Mouse (Mus musculus) MEL (cell line): Measurements from ENCODE around the gene Rab44. TPM values are rescaled to one million over a fixed set of nuclear protein-coding genes. Genes with fewer than 3 reads are reported as not detected.

Experiments
- DNase-seq: peaks from one replicate; pipeline ENCODE4 v3.0.0; 2011; ENCODE audit warnings: low read depth, low spot score
- H3K27ac ChIP-seq: 2 replicates; pipeline ENCODE4 v1.5.1; 2012; ENCODE audit warnings: low read depth, mild to moderate bottlenecking, control low read depth, low read length, moderate library complexity; ENCODE audit not compliant: control insufficient read depth
- H3K27me3 ChIP-seq, 2 experiments: fragments of 150-350 bp in 1 of 2; sonication (generic) in 1 of 2; 2 replicates each; pipeline ENCODE4 v1.6.1; 2012; ENCODE audit warnings: low read length in 2 of 2, mild to moderate bottlenecking in 2 of 2, improper control_type of control experiment in 1 of 2, moderate library complexity in 1 of 2; ENCODE audit not compliant: insufficient read depth in 2 of 2, control insufficient read depth in 1 of 2
- H3K36me3 ChIP-seq, 2 experiments: 2 replicates each; pipeline ENCODE4 v1.6.1; 2012 to 2014; ENCODE audit warnings: low read length in 2 of 2, improper control_type of control experiment in 1 of 2, inconsistent platforms in 1 of 2, mild to moderate bottlenecking in 1 of 2; ENCODE audit not compliant: insufficient read depth in 2 of 2, control insufficient read depth in 1 of 2
- H3K4me1 ChIP-seq, 2 experiments: fragments of 150-350 bp in 1 of 2; sonication (generic) in 1 of 2; 2 replicates each; pipeline ENCODE4 v1.6.1; 2012; ENCODE audit warnings: low read length in 2 of 2, improper control_type of control experiment in 1 of 2, mild to moderate bottlenecking in 1 of 2; ENCODE audit not compliant: insufficient read depth in 2 of 2, control insufficient read depth in 1 of 2
- H3K4me3 ChIP-seq, 2 experiments: fragments of 150-350 bp in 1 of 2; sonication (generic) in 1 of 2; 2 replicates each; pipeline ENCODE4 v1.5.1; 2012; ENCODE audit warnings: low read depth in 2 of 2, low read length in 2 of 2, mild to moderate bottlenecking in 2 of 2, moderate library complexity in 2 of 2, control low read depth in 1 of 2, improper control_type of control experiment in 1 of 2; ENCODE audit not compliant: control insufficient read depth in 1 of 2, insufficient read depth in 1 of 2
- H3K79me2 ChIP-seq: 2 replicates; pipeline ENCODE4 v1.6.1; 2012; ENCODE audit warnings: mild to moderate bottlenecking, low read length, moderate library complexity; ENCODE audit not compliant: control insufficient read depth, poor library complexity, insufficient read depth
- H3K9ac ChIP-seq: 2 replicates; pipeline ENCODE4 v1.6.1; 2012; ENCODE audit warnings: low read depth, mild to moderate bottlenecking, control low read depth, low read length, moderate library complexity; ENCODE audit not compliant: control insufficient read depth, poor library complexity, severe bottlenecking
- H3K9me3 ChIP-seq: fragments of 150-350 bp; sonication (generic); replicated peaks from 2 replicates; pipeline ENCODE4 v1.6.1; 2012; ENCODE audit warnings: mild to moderate bottlenecking, low read length, improper control_type of control experiment, moderate library complexity; ENCODE audit not compliant: insufficient read depth
- CTCF ChIP-seq, 3 experiments: IDR thresholded peaks in 2 of 3; conservative IDR thresholded peaks in 1 of 3; 2 replicates each; pipeline ENCODE4 v1.5.1; 2011 to 2012; ENCODE audit warnings: low read length in 3 of 3, low read depth in 2 of 3, mild to moderate bottlenecking in 2 of 3, improper control_type of control experiment in 1 of 3, inconsistent platforms in 1 of 3, mixed read lengths in 1 of 3, moderate library complexity in 1 of 3; ENCODE audit not compliant: control insufficient read depth in 1 of 3, insufficient read depth in 1 of 3, poor library complexity in 1 of 3, severe bottlenecking in 1 of 3
- ELF1 ChIP-seq: IDR thresholded peaks from 2 replicates; pipeline ENCODE4 v1.6.1; 2014; ENCODE audit warnings: low read depth, mild to moderate bottlenecking, inconsistent platforms, low read length, improper control_type of control experiment, moderate library complexity
- EP300 ChIP-seq, 2 experiments: IDR thresholded peaks; 2 replicates each; pipeline ENCODE4 v1.6.1; 2011; ENCODE audit warnings: improper control_type of control experiment in 2 of 2, low read length in 2 of 2, low read depth in 1 of 2, mild to moderate bottlenecking in 1 of 2
- ETS1 ChIP-seq: IDR thresholded peaks from 2 replicates; pipeline ENCODE4 v1.6.1; 2012; ENCODE audit warnings: low read depth, mild to moderate bottlenecking, inconsistent platforms, low read length, improper control_type of control experiment, moderate library complexity
- GABPA ChIP-seq: IDR thresholded peaks from 2 replicates; pipeline ENCODE4 v1.6.1; 2012; ENCODE audit warnings: low read depth, mild to moderate bottlenecking, inconsistent platforms, low read length, improper control_type of control experiment, moderate library complexity
- GATA1 ChIP-seq: IDR thresholded peaks from 2 replicates; pipeline ENCODE4 v1.6.1; 2011; ENCODE audit warnings: low read depth, low read length, improper control_type of control experiment
- MYC ChIP-seq: IDR thresholded peaks from 2 replicates; pipeline ENCODE4 v1.6.1; 2011; ENCODE audit warnings: low read depth, mild to moderate bottlenecking, low read length, improper control_type of control experiment, moderate library complexity
- NRF1 ChIP-seq: IDR thresholded peaks from 2 replicates; pipeline ENCODE4 v1.6.1; 2014; ENCODE audit warnings: low read depth, mild to moderate bottlenecking, inconsistent platforms, low read length, improper control_type of control experiment, moderate library complexity; ENCODE audit not compliant: poor library complexity, insufficient read depth, severe bottlenecking
- POLR2A ChIP-seq, 2 experiments: IDR thresholded peaks; 2 replicates each; pipeline ENCODE4 v1.6.1; 2011 to 2012; ENCODE audit warnings: low read length in 2 of 2, mild to moderate bottlenecking in 2 of 2, control low read depth in 1 of 2, improper control_type of control experiment in 1 of 2, low read depth in 1 of 2, moderate library complexity in 1 of 2; ENCODE audit not compliant: control insufficient read depth in 1 of 2, insufficient read depth in 1 of 2, poor library complexity in 1 of 2
- POLR2AphosphoS5 ChIP-seq: IDR thresholded peaks from 2 replicates; pipeline ENCODE4 v1.6.1; 2012; ENCODE audit warnings: low read depth, borderline replicate concordance, mild to moderate bottlenecking, inconsistent platforms, low read length, moderate library complexity, mixed read lengths
- TBP ChIP-seq: IDR thresholded peaks from 2 replicates; pipeline ENCODE4 v1.8.0; 2011; ENCODE audit warnings: low read depth, low read length, improper control_type of control experiment
- TCF12 ChIP-seq: IDR thresholded peaks from 2 replicates; pipeline ENCODE4 v1.6.1; 2014; ENCODE audit warnings: low read depth, mild to moderate bottlenecking, inconsistent platforms, low read length, improper control_type of control experiment, moderate library complexity
- UBTF ChIP-seq: IDR thresholded peaks from 2 replicates; pipeline ENCODE4 v1.6.1; 2012; ENCODE audit warnings: low read depth, mild to moderate bottlenecking, inconsistent platforms, low read length, improper control_type of control experiment, moderate library complexity, borderline replicate concordance; ENCODE audit not compliant: insufficient read depth
- polyA plus RNA-seq, 2 experiments: library from polyadenylated mRNA; stranded (reverse) in 1 of 2; unstranded in 1 of 2; fragments of >175 nt in 1 of 2; fragments of >200 nt in 1 of 2; gene quantifications; 2 replicates each; pipeline versions ENCODE4 v1.2.1 to v1.2.4; 2012; ENCODE audit warnings: low replicate concordance in 2 of 2, low read depth in 1 of 2; ENCODE audit not compliant: insufficient read length in 2 of 2, insufficient read depth in 1 of 2, missing spikeins in 1 of 2
- total RNA-seq: library from RNA; depleted of rRNA; stranded (reverse); fragments of 300-350 nt; gene quantifications from 2 replicates; pipeline ENCODE4 v1.2.3, GENCODE M21; 2012

The Rab44 gene
- total and polyA plus RNA-seq, 3 experiments: 7.0 to 9.5 TPM; not detected in 1

GRCm38 (mm10) chr17:29180406-29181127 is 66.6 kb downstream of the Rab44 start (continued):
- TF ChIP-seq UBTF (no peak), GABPA (no peak), POLR2A (IDR thresholded peaks at IDR 0.05; ENCODE audit: control insufficient read depth in 1 of 2, insufficient read depth in 1 of 2, low read depth in 1 of 2, low read length in 2 of 2, poor library complexity in 1 of 2) (no peak)
- TF ChIP-seq, all 39 proteins: peak for 5

GRCm38 (mm10) chr17:29181751-29182150 is 67.8 kb downstream of the Rab44 start:
- peaks cover 0 to 12% of the 10 kb centered on the region in 2 experiments; a peak in 2 of 4 replicates for H3K36me3 ChIP-seq
- peak overlapping the region; percentile 30 for H3K9ac ChIP-seq
- no peak overlapping the region for H3K4me3 ChIP-seq
- H3K27ac ChIP-seq: peak overlapping the region; percentile 65
- peaks cover 0 to 18% of the 10 kb centered on the region in 2 experiments; a peak in 2 of 4 replicates for H3K4me1 ChIP-seq
- no peaks in the 10 kb centered on the region for H3K27me3 ChIP-seq
- no peaks in the 10 kb centered on the region for H3K9me3 ChIP-seq
- TF ChIP-seq ETS1 (0 out of 2 replicates have a peak, but pooled peaks have one; percentile 22), ELF1 (no peak), MYC (no peak), POLR2AphosphoS5 (no peak), EP300 (IDR thresholded peaks at IDR 0.05; ENCODE audit: low read depth in 1 of 2, low read length in 2 of 2) (peak in 1 of 2 experiments; percentile 38; a peak in 2 of 4 replicates), GABPA (no peak), GATA1 (peak; percentile 69), TBP (0 out of 2 replicates have a peak, but pooled peaks have one; percentile 15), TCF12 (0 out of 2 replicates have a peak, but pooled peaks have one; percentile 25), POLR2A (IDR thresholded peaks at IDR 0.05; ENCODE audit: control insufficient read depth in 1 of 2, insufficient read depth in 1 of 2, low read depth in 1 of 2, low read length in 2 of 2, poor library complexity in 1 of 2) (0 out of 4 replicates have a peak, but pooled peaks of 1 of the 2 experiments have one; percentile 38)
- TF ChIP-seq, all 39 proteins: peak for 6
- no peaks in the 10 kb centered on the region for H3K79me2 ChIP-seq
- DNase-seq: peak; percentile 70

DNA sequence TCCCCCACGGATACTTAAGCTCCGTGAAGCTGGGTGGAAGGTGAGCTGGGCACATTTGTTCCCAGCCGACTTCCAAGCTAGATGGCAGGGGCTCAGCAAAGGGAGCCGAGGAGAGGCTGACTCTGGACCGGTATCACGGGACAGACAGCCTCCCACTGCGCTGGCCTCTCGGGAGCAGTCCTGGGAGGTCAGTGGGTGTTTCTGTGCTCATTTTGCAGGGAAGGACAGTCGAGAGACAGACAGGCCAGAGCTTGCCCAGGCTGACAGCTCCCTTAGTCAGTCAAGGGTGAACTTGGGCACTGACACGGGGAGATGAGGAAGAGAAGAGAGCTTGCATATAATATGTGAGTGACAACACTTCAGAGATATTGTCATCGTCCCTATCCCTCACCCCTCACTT is 69.2 kb downstream of the Rab44 start:
- Histone ChIP-seq H3K36me3 (peaks cover 0 to 12% of the 10 kb centered on the region in 2 experiments; a peak in 2 of 4 replicates), H3K27me3 (no peaks in the 10 kb centered on the region), H3K27ac (no peak overlapping the region), H3K9ac (no peak overlapping the region), H3K9me3 (no peaks in the 10 kb centered on the region), H3K4me1 (peaks cover 0 to 18% of the 10 kb centered on the region in 2 experiments; a peak in 2 of 4 replicates), H3K79me2 (no peaks in the 10 kb centered on the region), H3K4me3 (no peak overlapping the region)
- no peak for DNase-seq
- TF ChIP-seq MYC: no peak
- no peak for TF ChIP-seq CTCF (IDR thresholded peaks at IDR 0.05 in 2 of 3, conservative IDR thresholded peaks at IDR 0.05 in 1 of 3; ENCODE audit: control insufficient read depth in 1 of 3, insufficient read depth in 1 of 3, low read depth in 2 of 3, low read length in 3 of 3, poor library complexity in 1 of 3, severe bottlenecking in 1 of 3)
- TF ChIP-seq NRF1: no peak
